ENCODE assay signal across 13 mouse cellular contexts in the genomic region with DNA sequence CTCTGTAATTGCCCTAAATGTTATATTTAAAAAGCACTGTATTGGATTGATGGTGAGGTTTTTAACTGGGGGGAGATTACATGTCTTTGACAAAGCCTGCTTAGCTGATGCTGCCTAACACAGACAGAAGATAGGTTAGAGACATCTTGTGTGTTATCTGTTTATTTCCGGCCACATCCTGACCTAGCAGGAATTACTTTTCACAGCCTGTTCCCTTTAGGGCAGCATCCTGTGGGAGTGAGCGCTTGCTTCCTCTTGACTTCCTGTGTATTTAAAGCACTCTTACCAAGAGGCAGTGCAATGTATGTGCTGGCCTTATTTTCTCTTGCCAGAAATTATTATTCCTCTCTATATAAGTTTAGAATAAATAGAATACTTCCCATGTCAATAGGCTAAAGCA.
DNase-seq lines count a peak whose midpoint lies in the region; ATAC-seq and TF ChIP-seq lines count a peak whose summit lies in the region.
"Had no signal": no experiment of that assay in that cellular context is flagged by ENCODE, and none has a peak within 500 bp of the region (broad histone marks: within the 10 kb centered on the region; RNA-seq: fewer than 3 reads in every experiment).

No protein-coding gene starts in this region.

- no peaks in the 10 kb centered on the region for H3K27me3 ChIP-seq in kidney, adult 2 months (replicated peaks; ENCODE audit: control insufficient read depth, insufficient read depth, low read length)
- H3K27me3 ChIP-seq in liver, embryonic 16.5 days (ENCODE audit: control insufficient read depth, insufficient read depth, low read depth, low read length), result no peaks in the 10 kb centered on the region
- H3K27me3 ChIP-seq: midbrain, embryonic 13.5 days; neural tube, embryonic 12.5 days had no signal

- TF ChIP-seq POLR2A in kidney, adult 2 months (IDR thresholded peaks at IDR 0.05; ENCODE audit: low read depth, low read length), result no peak

- 0 out of 2 replicates have a peak, but pooled peaks have one; percentile 16 for ATAC-seq in liver, embryonic 16.5 days (ENCODE audit: low read depth)
- no peak for ATAC-seq in frontal cortex, adult (ENCODE audit: low TSS enrichment)
- ATAC-seq: midbrain, embryonic 13.5 days had no signal

- no peak overlapping the region for H3K4me2 ChIP-seq in liver, embryonic 16.5 days (ENCODE audit: low read depth, low read length)
- H3K4me2 ChIP-seq: midbrain, embryonic 13.5 days; neural tube, embryonic 12.5 days had no signal

- no peak overlapping the region for H3K9ac ChIP-seq in liver, embryonic 16.5 days (ENCODE audit: low read depth, low read length)
- H3K9ac ChIP-seq: midbrain, embryonic 13.5 days; neural tube, embryonic 12.5 days had no signal

- no peaks in the 10 kb centered on the region for H3K36me3 ChIP-seq in kidney, adult 2 months (ENCODE audit: control insufficient read depth, insufficient read depth, low read length)
- H3K36me3 ChIP-seq in liver, embryonic 16.5 days (ENCODE audit: control insufficient read depth, insufficient read depth), result no peaks in the 10 kb centered on the region
- H3K36me3 ChIP-seq: midbrain, embryonic 13.5 days; neural tube, embryonic 12.5 days had no signal

- no peaks in the 10 kb centered on the region for H3K4me1 ChIP-seq in kidney, adult 2 months (ENCODE audit: control insufficient read depth, insufficient read depth, low read length)
- H3K4me1 ChIP-seq in brown adipose tissue, adult 24 weeks (ENCODE audit: control insufficient read depth, insufficient read depth, insufficient read length, low read length), result peaks cover 8% of the 10 kb centered on the region
- no peaks in the 10 kb centered on the region for H3K4me1 ChIP-seq in liver, embryonic 16.5 days (ENCODE audit: control insufficient read depth, low read depth, low read length)
- H3K4me1 ChIP-seq: neural tube, embryonic 12.5 days had no signal

- 47% methylated on average over 2 of the region's 2 CpGs for WGBS in kidney, adult 2 months
- WGBS in liver, embryonic 16.5 days (ENCODE audit: insufficient replicate concordance), result 5% methylated on average over 2 of the region's 2 CpGs

- DNase-seq in kidney, adult 2 months, result peak; percentile 41
- no peak for DNase-seq in kidney, adult 8-10 months
- peak; percentile 65 for DNase-seq in 416B (ENCODE audit: low read depth)
- no peak for DNase-seq in layer of hippocampus, adult 18-20 months (ENCODE audit: low spot score in 2 of 2)
- no peak for DNase-seq in layer of hippocampus, postnatal 14 days (ENCODE audit: low spot score in 2 of 2)
- DNase-seq: cerebellum, postnatal 10 days; gastrocnemius, adult 2 months had no signal

- no peak for TF ChIP-seq CTCF in kidney, adult 2 months (conservative IDR thresholded peaks at IDR 0.05; ENCODE audit: insufficient read depth, insufficient read length, low read depth, low read length)

- H3K27ac ChIP-seq in kidney, adult 2 months (ENCODE audit: insufficient read depth, low read depth, low read length), result no peak overlapping the region
- 0 out of 2 replicates have a peak overlapping the region, but pooled peaks have one; percentile 26 for H3K27ac ChIP-seq in brown adipose tissue, adult 24 weeks (replicated peaks; ENCODE audit: low read depth, low read length)
- no peak overlapping the region for H3K27ac ChIP-seq in liver, embryonic 16.5 days (ENCODE audit: low read length)
- H3K27ac ChIP-seq: left cerebral cortex, adult 2 months; midbrain, embryonic 13.5 days; neural tube, embryonic 12.5 days had no signal

- H3K4me3 ChIP-seq in kidney, adult 2 months (ENCODE audit: insufficient read depth, low read depth, low read length), result no peak overlapping the region
- H3K4me3 ChIP-seq in brown adipose tissue, adult 24 weeks (ENCODE audit: insufficient read depth, low read depth, low read length), result no peak overlapping the region
- H3K4me3 ChIP-seq in liver, embryonic 16.5 days (ENCODE audit: low read depth, low read length), result no peak overlapping the region
- H3K4me3 ChIP-seq: gastrocnemius, adult 2 months; left cerebral cortex, adult 2 months; midbrain, embryonic 13.5 days; neural tube, embryonic 12.5 days had no signal

- H3K9me3 ChIP-seq in liver, embryonic 16.5 days (replicated peaks; ENCODE audit: control insufficient read depth, low read length), result no peaks in the 10 kb centered on the region
- H3K9me3 ChIP-seq: midbrain, embryonic 13.5 days; neural tube, embryonic 12.5 days had no signal

Comparison
In these comparisons a context has a peak if more than half of its experiments do, and no peak if none do; other contexts are left out.
1. DNase-seq: peak in kidney, adult 2 months (single experiment) and 416B (single experiment); none in kidney, adult 8-10 months (0 of 2), layer of hippocampus, adult 18-20 months (0 of 2) and layer of hippocampus, postnatal 14 days (0 of 2).